Mouse (Mus musculus): ENCODE measurements at regions not wholly inside any gene's neighbourhood (a gene's known extent, or its start where the extent isn't known, plus 50 kb on each side); places are given as distances from the start of the nearest gene placed in this dataset.
"Not testable (repeated sequence)": the region's sequence is repeated elsewhere in the genome, so short reads cannot be mapped to it uniquely, and the experiment has no call there.

- not testable (repeated sequence) for DNase-seq (ENCODE audit: inconsistent ontology term)
Observed at GRCm38 (mm10) chrX:82249456-82249855, 699.2 kb upstream of the Dmd start.

- not testable (repeated sequence) for DNase-seq (ENCODE audit: inconsistent ontology term)
Observed at GRCm38 (mm10) chrX:82282376-82282775, 666.3 kb upstream of the Dmd start.

- peak; percentile 19 for DNase-seq (ENCODE audit: inconsistent ontology term)
Observed at GRCm38 (mm10) chrX:82310764-82311492, 637.7 kb upstream of the Dmd start.
